Mouse (Mus musculus) testis, adult 2 months (tissue): ENCODE data around the gene Vmn1r72. TPM values are rescaled to one million over a fixed set of nuclear protein-coding genes. Genes with fewer than 3 reads are reported as not detected.
"Not testable (repeated sequence)": the region's sequence is repeated elsewhere in the genome, so short reads cannot be mapped to it uniquely, and the experiment has no call there.

Source experiments
- H3K27ac ChIP-seq: fragments of 200-500 bp; 2 replicates; pipeline ENCODE4 v1.5.1; 2012; ENCODE audit warnings: low read depth, low read length; ENCODE audit not compliant: control insufficient read depth, insufficient read depth
- H3K27me3 ChIP-seq: fragments of 200-500 bp; 2 replicates; pipeline ENCODE4 v1.6.1; 2012; ENCODE audit warnings: mild to moderate bottlenecking, low read length, moderate library complexity; ENCODE audit not compliant: control insufficient read depth, insufficient read depth
- H3K36me3 ChIP-seq: fragments of 200-500 bp; 2 replicates; pipeline ENCODE4 v1.6.1; 2012; ENCODE audit warnings: mild to moderate bottlenecking, low read length; ENCODE audit not compliant: control insufficient read depth, insufficient read depth
- H3K4me1 ChIP-seq: fragments of 200-500 bp; 2 replicates; pipeline ENCODE4 v1.6.1; 2012; ENCODE audit warnings: low read length; ENCODE audit not compliant: control insufficient read depth, insufficient read depth
- H3K4me3 ChIP-seq: fragments of 200-500 bp; 2 replicates; pipeline ENCODE4 v1.5.1; 2012; ENCODE audit warnings: low read depth, mild to moderate bottlenecking, low read length, moderate library complexity, mixed read lengths; ENCODE audit not compliant: control insufficient read depth
- polyA plus RNA-seq: library from polyadenylated mRNA; depleted of rRNA; stranded (reverse); fragments of >200 nt; gene quantifications from 2 replicates; pipeline ENCODE4 v1.2.3, GENCODE M21; 2012; rRNA removed

Gene Vmn1r72
- 0.01 TPM in 1 of 2 replicates, not detected in the other for polyA plus RNA-seq

GRCm38 (mm10) chr7:11680047-11680446 lies at the start of gene Vmn1r72:
Gene Vmn1r72 (minus strand): TSS chr7:11680147.
- not testable (repeated sequence) for H3K4me1 ChIP-seq, H3K27ac ChIP-seq, H3K27me3 ChIP-seq, H3K36me3 ChIP-seq, H3K4me3 ChIP-seq

GRCm38 (mm10) chr7:11617082-11617481 lies 62.9 kb downstream of the Vmn1r72 start:
- H3K36me3 ChIP-seq, H3K27ac ChIP-seq, H3K4me1 ChIP-seq, H3K27me3 ChIP-seq, H3K4me3 ChIP-seq: not testable (repeated sequence)

Other genes with a start within 250 kb of the Vmn1r72 start
- 0.08 TPM in 1 of 2 replicates, not detected in the other for gene Zscan4-ps2, start 165.8 kb downstream of the Vmn1r72 start, polyA plus RNA-seq
- not detected in 2 replicates for gene Zscan4-ps3, start 70.8 kb downstream of the Vmn1r72 start, polyA plus RNA-seq
- gene Vmn1r73, start 50.1 kb upstream of the Vmn1r72 start, polyA plus RNA-seq, result not detected in 2 replicates
- not detected in 2 replicates for gene Vmn1r74, start 153.8 kb upstream of the Vmn1r72 start, polyA plus RNA-seq
- gene Vmn1r75, start 194.5 kb upstream of the Vmn1r72 start, polyA plus RNA-seq, result not detected in 2 replicates